Mouse (Mus musculus): Measurements from ENCODE around the gene Klhl22.

The Klhl22 gene

GRCm38 (mm10) chr16:17833681-17834399 lies 74.4 kb downstream of the Klhl22 start:
- peak in 1 of 2 experiments; percentile 41 for DNase-seq (ENCODE audit: low spot score in 2 of 2)

GRCm38 (mm10) chr16:17834543-17834942 lies 75.1 kb downstream of the Klhl22 start:
- DNase-seq (ENCODE audit: low spot score in 2 of 2), result no peak

- DNase-seq (ENCODE audit: low spot score in 2 of 2), result no peak
These were observed 76.1 kb downstream of the Klhl22 start for GRCm38 (mm10) chr16:17835481-17835880.

GRCm38 (mm10) chr16:17838051-17838450 lies 78.6 kb downstream of the Klhl22 start, which contains the start of gene Car15:
Gene Car15 (minus strand): TSS chr16:17838364.
- no peak for DNase-seq (ENCODE audit: low spot score in 2 of 2)

- no peak for DNase-seq (ENCODE audit: low spot score in 2 of 2)
These were observed 80.6 kb downstream of the Klhl22 start for GRCm38 (mm10) chr16:17839976-17840375.

GRCm38 (mm10) chr16:17842437-17842836 lies 83.0 kb downstream of the Klhl22 start:
- DNase-seq (ENCODE audit: low spot score in 2 of 2), result no peak

Measured in cerebellum, postnatal 4 days (tissue).